Mouse (Mus musculus) limb, embryonic 10.5 days (tissue): ENCODE measurements around the gene Gm3646. TPM values are rescaled to one million over a fixed set of nuclear protein-coding genes. Genes with fewer than 3 reads are reported as not detected.

ENCODE experiments used
- DNase-seq: peaks from one replicate; pipeline ENCODE4 v3.0.0-alpha.2; 2017; ENCODE audit warnings: low spot score
- H3K27ac ChIP-seq: fragments of 300-500 bp; sonication (generic); 2 replicates; pipeline ENCODE4 v1.5.1; 2016; ENCODE audit warnings: mild to moderate bottlenecking
- H3K27me3 ChIP-seq: fragments of 300-500 bp; sonication (generic); 2 replicates; pipeline ENCODE4 v1.6.1; 2016; ENCODE audit warnings: low read depth, mild to moderate bottlenecking; ENCODE audit not compliant: poor library complexity, severe bottlenecking
- H3K36me3 ChIP-seq: fragments of 300-500 bp; sonication (generic); 2 replicates; pipeline ENCODE4 v1.6.1; 2016; ENCODE audit warnings: mild to moderate bottlenecking, moderate library complexity
- H3K4me1 ChIP-seq: fragments of 300-500 bp; sonication (generic); 2 replicates; pipeline ENCODE4 v1.6.1; 2016
- H3K4me3 ChIP-seq: fragments of 300-500 bp; sonication (generic); 2 replicates; pipeline ENCODE4 v1.5.1; 2016; ENCODE audit warnings: mild to moderate bottlenecking, moderate library complexity
- H3K9me3 ChIP-seq: fragments of 300-500 bp; sonication (generic); replicated peaks from 2 replicates; pipeline ENCODE4 v1.6.1; 2016; ENCODE audit warnings: mild to moderate bottlenecking
- WGBS: fragments of 180-500 bp; shearing (Covaris S2); methylation state at CpG from one replicate; pipeline ENCODE4 v1.1.7; 2016; 5-methylcytosine and 5-hydroxymethylcytosine counted together
- polyA plus RNA-seq: library from polyadenylated mRNA; unstranded; fragments of >200 nt; fragmentation: Nextera tagmentation; extraction: Ambion mirVana; gene quantifications from 2 replicates; pipeline ENCODE4 v1.2.1, GENCODE M21; 2016

Gm3646 gene
- not detected in 2 replicates for polyA plus RNA-seq

GRCm38 (mm10) chr1:39805243-39805979, at the start of gene Gm3646:
Gene Gm3646 (minus strand): TSS chr1:39805332.
- H3K4me1 ChIP-seq, result no peaks in the 10 kb centered on the region
- H3K4me3 ChIP-seq, result no peak within 1 kb of the TSS
- no peaks in the 10 kb centered on the region for H3K9me3 ChIP-seq
- DNase-seq, result no peak
- H3K27me3 ChIP-seq, result no peaks in the 10 kb centered on the region
- WGBS, result 83% methylated on average over 4 of the region's 4 CpGs
- H3K36me3 ChIP-seq, result no peaks in the 10 kb centered on the region
- H3K27ac ChIP-seq, result no peak within 1 kb of the TSS

- H3K36me3 ChIP-seq, result no peaks in the 10 kb centered on the region
- DNase-seq, result no peak
- H3K27ac ChIP-seq, result no peak overlapping the region
- no peaks in the 10 kb centered on the region for H3K27me3 ChIP-seq
- no peak overlapping the region for H3K4me3 ChIP-seq
- WGBS, result 89% methylated on average over 7 of the region's 7 CpGs
- H3K9me3 ChIP-seq, result no peaks in the 10 kb centered on the region
- no peaks in the 10 kb centered on the region for H3K4me1 ChIP-seq
Observed at GRCm38 (mm10) chr1:39847066-39847465, 41.9 kb upstream of the Gm3646 start.

GRCm38 (mm10) chr1:39846031-39846550, 41.0 kb upstream of the Gm3646 start:
- no peak overlapping the region for H3K27ac ChIP-seq
- 82% methylated on average over 4 of the region's 4 CpGs for WGBS

GRCm38 (mm10) chr1:39843328-39843727, 38.2 kb upstream of the Gm3646 start:
- WGBS, result 83% methylated on average over 5 of the region's 5 CpGs
- Histone ChIP-seq H3K27me3 (no peaks in the 10 kb centered on the region), H3K4me1 (no peaks in the 10 kb centered on the region), H3K27ac (no peak overlapping the region), H3K9me3 (no peaks in the 10 kb centered on the region), H3K36me3 (no peaks in the 10 kb centered on the region), H3K4me3 (no peak overlapping the region)
- no peak for DNase-seq

More at GRCm38 (mm10) chr1:39846031-39846550, 41.0 kb upstream of the Gm3646 start:
- no peak for DNase-seq
- H3K36me3 ChIP-seq, result no peaks in the 10 kb centered on the region
- no peaks in the 10 kb centered on the region for H3K9me3 ChIP-seq
- H3K4me1 ChIP-seq, result no peaks in the 10 kb centered on the region
- no peaks in the 10 kb centered on the region for H3K27me3 ChIP-seq
- H3K4me3 ChIP-seq, result no peak overlapping the region

GRCm38 (mm10) chr1:39842218-39843007, 37.3 kb upstream of the Gm3646 start:
- no peaks in the 10 kb centered on the region for H3K4me1 ChIP-seq
- no peaks in the 10 kb centered on the region for H3K9me3 ChIP-seq
- no peak for DNase-seq
- no peak overlapping the region for H3K4me3 ChIP-seq
- WGBS, result 92% methylated on average over 14 of the region's 14 CpGs
- no peaks in the 10 kb centered on the region for H3K36me3 ChIP-seq
- H3K27ac ChIP-seq, result no peak overlapping the region
- no peaks in the 10 kb centered on the region for H3K27me3 ChIP-seq

GRCm38 (mm10) chr1:39840856-39841255, 35.7 kb upstream of the Gm3646 start:
- Histone ChIP-seq H3K4me1 (no peaks in the 10 kb centered on the region), H3K36me3 (no peaks in the 10 kb centered on the region), H3K9me3 (no peaks in the 10 kb centered on the region), H3K4me3 (no peak overlapping the region), H3K27ac (no peak overlapping the region), H3K27me3 (no peaks in the 10 kb centered on the region)
- WGBS, result 73% methylated on average over 4 of the region's 4 CpGs
- no peak for DNase-seq

- no peak overlapping the region for H3K4me3 ChIP-seq
- DNase-seq, result no peak
- no peak overlapping the region for H3K27ac ChIP-seq
- H3K9me3 ChIP-seq, result no peaks in the 10 kb centered on the region
- no peaks in the 10 kb centered on the region for H3K4me1 ChIP-seq
- no peaks in the 10 kb centered on the region for H3K36me3 ChIP-seq
- no peaks in the 10 kb centered on the region for H3K27me3 ChIP-seq
- WGBS, result 64% methylated on average over 8 of the region's 8 CpGs
Observed at GRCm38 (mm10) chr1:39839838-39840237, 34.7 kb upstream of the Gm3646 start.

- no peak for DNase-seq
- Histone ChIP-seq H3K27ac (no peak overlapping the region), H3K9me3 (no peaks in the 10 kb centered on the region), H3K27me3 (no peaks in the 10 kb centered on the region), H3K4me1 (no peaks in the 10 kb centered on the region), H3K4me3 (no peak overlapping the region), H3K36me3 (no peaks in the 10 kb centered on the region)
- 73% methylated on average over 10 of the region's 10 CpGs for WGBS
Observed at GRCm38 (mm10) chr1:39839217-39839616, 34.1 kb upstream of the Gm3646 start.

- no peak for DNase-seq
- Histone ChIP-seq H3K4me3 (no peak overlapping the region), H3K9me3 (no peaks in the 10 kb centered on the region), H3K4me1 (no peaks in the 10 kb centered on the region), H3K27me3 (no peaks in the 10 kb centered on the region), H3K36me3 (no peaks in the 10 kb centered on the region), H3K27ac (no peak overlapping the region)
- 90% methylated on average over 12 of the region's 12 CpGs for WGBS
Observed at GRCm38 (mm10) chr1:39838487-39839169, 33.5 kb upstream of the Gm3646 start.

- WGBS, result 64% methylated on average over 4 of the region's 4 CpGs
- Histone ChIP-seq H3K4me3 (no peak overlapping the region), H3K27me3 (no peaks in the 10 kb centered on the region), H3K27ac (no peak overlapping the region), H3K36me3 (no peaks in the 10 kb centered on the region), H3K4me1 (0 out of 2 replicates have a peak, but pooled peaks cover 4% of the 10 kb centered on the region), H3K9me3 (no peaks in the 10 kb centered on the region)
- DNase-seq, result no peak
Observed at GRCm38 (mm10) chr1:39831594-39832039, 26.5 kb upstream of the Gm3646 start.

GRCm38 (mm10) chr1:39830786-39831593, 25.9 kb upstream of the Gm3646 start:
- H3K27ac ChIP-seq, result no peak overlapping the region

GRCm38 (mm10) chr1:39824902-39825301, 19.8 kb upstream of the Gm3646 start:
- no peak for DNase-seq
- WGBS, result 89% methylated on average over 4 of the region's 4 CpGs
- H3K27me3 ChIP-seq, result no peaks in the 10 kb centered on the region

More at GRCm38 (mm10) chr1:39830786-39831593, 25.9 kb upstream of the Gm3646 start:
- H3K36me3 ChIP-seq, result no peaks in the 10 kb centered on the region
- WGBS, result 80% methylated on average over 11 of the region's 11 CpGs
- H3K4me1 ChIP-seq, result 0 out of 2 replicates have a peak, but pooled peaks cover 4% of the 10 kb centered on the region
- no peaks in the 10 kb centered on the region for H3K9me3 ChIP-seq
- H3K4me3 ChIP-seq, result no peak overlapping the region
- DNase-seq, result no peak
- H3K27me3 ChIP-seq, result no peaks in the 10 kb centered on the region

More at GRCm38 (mm10) chr1:39824902-39825301, 19.8 kb upstream of the Gm3646 start:
- no peak overlapping the region for H3K27ac ChIP-seq
- H3K36me3 ChIP-seq, result no peaks in the 10 kb centered on the region
- no peaks in the 10 kb centered on the region for H3K9me3 ChIP-seq
- 0 out of 2 replicates have a peak, but pooled peaks cover 4% of the 10 kb centered on the region for H3K4me1 ChIP-seq
- no peak overlapping the region for H3K4me3 ChIP-seq
